Mouse (Mus musculus): ENCODE results near the gene Igsf21. TPM values are rescaled to one million over a fixed set of nuclear protein-coding genes. Genes with fewer than 3 reads are reported as not detected.

Gene Igsf21
- total RNA-seq, 2 experiments from 2014 or later = 39.1 to 41.4 TPM

GRCm38 (mm10) chr4:140143884-140144525, 102.6 kb downstream of the Igsf21 start:
- H3K4me3 ChIP-seq = no peak overlapping the region
- TF ChIP-seq CTCF (conservative IDR thresholded peaks at IDR 0.05) = peak; percentile 74
- DNase-seq (ENCODE audit: low spot score in 2 of 2) = no peak
- H3K27ac ChIP-seq = no peak overlapping the region

GRCm38 (mm10) chr4:140143178-140143577, 103.4 kb downstream of the Igsf21 start:
- TF ChIP-seq CTCF (conservative IDR thresholded peaks at IDR 0.05) = peak; percentile 56
- no peak overlapping the region for H3K4me3 ChIP-seq
- H3K27ac ChIP-seq = no peak overlapping the region
- DNase-seq (ENCODE audit: low spot score in 2 of 2) = no peak

DNA sequence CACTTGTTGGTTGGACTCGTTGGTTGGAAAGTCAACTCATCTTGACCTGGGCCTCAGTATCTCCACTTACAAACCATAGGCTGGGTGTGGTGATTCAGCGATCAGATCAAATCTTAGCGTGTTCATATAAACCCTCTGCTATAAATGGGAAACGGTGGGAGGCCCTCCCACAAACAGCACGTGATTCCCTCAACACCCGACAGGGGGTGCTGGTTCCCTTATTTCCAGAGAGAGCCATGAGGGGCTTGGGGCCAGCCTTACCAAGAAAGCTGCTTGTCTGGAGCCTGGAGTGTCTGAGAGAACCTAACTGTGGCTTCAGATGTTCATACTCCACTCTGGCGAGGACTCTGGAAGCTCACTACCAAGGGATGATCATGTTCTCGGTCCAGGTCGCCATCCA, 106.1 kb downstream of the Igsf21 start:
- Histone ChIP-seq H3K4me3 (no peak overlapping the region), H3K27ac (no peak overlapping the region)
- peak in 1 of 2 experiments; percentile 26 for DNase-seq (ENCODE audit: low spot score in 2 of 2)
- peak; percentile 76 for TF ChIP-seq CTCF (conservative IDR thresholded peaks at IDR 0.05)

GRCm38 (mm10) chr4:140138846-140139245, 107.7 kb downstream of the Igsf21 start:
- no peak overlapping the region for H3K27ac ChIP-seq
- H3K4me3 ChIP-seq = no peak overlapping the region
- no peak for TF ChIP-seq CTCF (conservative IDR thresholded peaks at IDR 0.05)

DNA sequence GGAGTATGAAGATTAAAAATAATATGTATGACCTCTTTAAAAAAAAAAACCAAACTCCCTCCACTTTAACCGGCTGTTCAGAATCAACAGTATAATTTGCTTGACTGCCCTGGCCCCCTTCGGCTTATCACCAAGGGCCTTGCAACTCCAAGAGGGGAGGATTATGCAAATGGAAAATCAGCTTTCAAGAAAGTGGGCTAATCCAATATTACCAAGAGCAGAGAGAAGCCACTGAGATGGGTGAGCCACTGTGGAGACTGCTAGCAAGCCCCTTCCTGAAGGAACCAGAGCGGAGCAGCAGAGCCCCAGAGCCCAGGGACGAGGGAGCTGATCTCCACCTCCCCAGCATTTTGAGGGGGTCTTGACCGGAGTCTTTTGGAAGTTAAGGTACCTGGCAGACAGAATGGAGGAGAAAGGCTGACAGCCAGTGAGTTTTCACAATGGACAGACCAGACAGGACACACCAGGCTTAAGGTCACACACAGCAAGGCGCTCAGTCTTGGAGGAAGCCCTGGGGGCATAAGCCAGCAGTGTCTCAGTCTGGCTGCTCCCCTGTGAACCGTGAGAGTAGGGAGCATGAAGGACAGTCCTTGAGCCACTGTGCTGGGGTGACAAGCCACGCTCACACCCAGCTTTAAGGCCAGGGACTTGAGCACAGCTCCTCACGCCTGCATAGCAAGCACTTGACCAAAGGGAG, 114.8 kb downstream of the Igsf21 start:
- H3K4me3 ChIP-seq = no peak overlapping the region
- TF ChIP-seq CTCF (conservative IDR thresholded peaks at IDR 0.05) = no peak

More at GRCm38 (mm10) chr4:140138846-140139245, 107.7 kb downstream of the Igsf21 start:
- no peak for DNase-seq (ENCODE audit: low spot score in 2 of 2)

GRCm38 (mm10) chr4:140131201-140131600, 115.4 kb downstream of the Igsf21 start:
- Histone ChIP-seq H3K4me3 (no peak overlapping the region), H3K27ac (no peak overlapping the region)
- TF ChIP-seq CTCF (conservative IDR thresholded peaks at IDR 0.05) = no peak
- no peak for DNase-seq (ENCODE audit: low spot score in 2 of 2)

More for the DNA sequence above, 114.8 kb downstream of the Igsf21 start:
- H3K27ac ChIP-seq = no peak overlapping the region
- DNase-seq (ENCODE audit: low spot score in 2 of 2) = no peak

- no peak overlapping the region for H3K4me3 ChIP-seq
- no peak for TF ChIP-seq CTCF (conservative IDR thresholded peaks at IDR 0.05)
- H3K27ac ChIP-seq = no peak overlapping the region
- DNase-seq (ENCODE audit: low spot score in 2 of 2) = no peak
These were observed 116.9 kb downstream of the Igsf21 start for GRCm38 (mm10) chr4:140129553-140130275.

- TF ChIP-seq CTCF (conservative IDR thresholded peaks at IDR 0.05) = no peak
- Histone ChIP-seq H3K4me3 (no peak overlapping the region), H3K27ac (no peak overlapping the region)
- DNase-seq (ENCODE audit: low spot score in 2 of 2) = no peak
These were observed 118.5 kb downstream of the Igsf21 start for GRCm38 (mm10) chr4:140128116-140128515.

- DNase-seq (ENCODE audit: low spot score in 2 of 2) = no peak
- TF ChIP-seq CTCF (conservative IDR thresholded peaks at IDR 0.05) = no peak
- Histone ChIP-seq H3K4me3 (no peak overlapping the region), H3K27ac (no peak overlapping the region)
These were observed 120.8 kb downstream of the Igsf21 start for GRCm38 (mm10) chr4:140125806-140126205.

DNA sequence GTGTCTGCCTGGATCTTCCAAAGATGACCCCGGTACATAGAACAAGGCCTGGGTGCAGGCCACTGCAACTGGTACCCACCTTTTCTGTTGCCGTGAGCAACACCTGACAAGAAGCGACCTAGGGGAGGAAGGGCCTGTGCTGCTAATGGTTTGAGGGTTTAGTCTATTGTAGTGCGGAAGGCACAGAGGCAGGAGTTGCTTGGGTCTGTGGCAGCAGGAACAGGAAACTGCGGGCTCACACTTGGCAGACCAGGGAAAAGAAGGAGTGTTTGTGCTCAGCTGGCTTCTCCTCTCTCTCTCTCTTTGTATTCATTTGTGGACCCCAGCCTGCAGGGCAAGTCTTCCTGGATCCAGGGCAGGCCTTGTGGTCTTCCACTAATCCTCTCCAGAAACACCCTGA, 124.0 kb downstream of the Igsf21 start:
- Histone ChIP-seq H3K27ac (no peak overlapping the region), H3K4me3 (no peak overlapping the region)
- no peak for DNase-seq (ENCODE audit: low spot score in 2 of 2)
- no peak for TF ChIP-seq CTCF (conservative IDR thresholded peaks at IDR 0.05)

- no peak for TF ChIP-seq CTCF (conservative IDR thresholded peaks at IDR 0.05)
- no peak for DNase-seq (ENCODE audit: low spot score in 2 of 2)
- H3K27ac ChIP-seq = no peak overlapping the region
- no peak overlapping the region for H3K4me3 ChIP-seq
These were observed 129.3 kb downstream of the Igsf21 start for GRCm38 (mm10) chr4:140117275-140117691.

GRCm38 (mm10) chr4:140115756-140116155, 130.8 kb downstream of the Igsf21 start:
- DNase-seq (ENCODE audit: low spot score in 2 of 2) = peak; percentile 56 to 58
- H3K27ac ChIP-seq = peak overlapping the region; percentile 20; the same call in 1 of the 2 replicates
- H3K4me3 ChIP-seq = no peak overlapping the region
- no peak for TF ChIP-seq CTCF (conservative IDR thresholded peaks at IDR 0.05)

GRCm38 (mm10) chr4:140115053-140115452, 131.5 kb downstream of the Igsf21 start:
- Histone ChIP-seq H3K27ac (no peak overlapping the region), H3K4me3 (no peak overlapping the region)
- DNase-seq (ENCODE audit: low spot score in 2 of 2) = no peak
- peak; percentile 62 for TF ChIP-seq CTCF (conservative IDR thresholded peaks at IDR 0.05)
